Mouse (Mus musculus): ENCODE data around the gene Sergef.

Gene Sergef

GRCm38 (mm10) chr7:46578091-46578490 lies 61.5 kb downstream of the Sergef start:
- DNase-seq (ENCODE audit: low read depth in 2 of 2, low spot score in 2 of 2) = no peak

- no peak for DNase-seq (ENCODE audit: low read depth in 2 of 2, low spot score in 2 of 2)
Observed at GRCm38 (mm10) chr7:46575897-46576296, 63.7 kb downstream of the Sergef start.

- DNase-seq (ENCODE audit: low read depth in 2 of 2, low spot score in 2 of 2) = no peak
Observed at GRCm38 (mm10) chr7:46572803-46573594, 66.6 kb downstream of the Sergef start.

GRCm38 (mm10) chr7:46569509-46569908 lies 70.1 kb downstream of the Sergef start:
- DNase-seq (ENCODE audit: low read depth in 2 of 2, low spot score in 2 of 2) = peak; percentile 12 to 44

GRCm38 (mm10) chr7:46566318-46567007 lies 73.1 kb downstream of the Sergef start:
- DNase-seq (ENCODE audit: low read depth in 2 of 2, low spot score in 2 of 2) = no peak

- no peak for DNase-seq (ENCODE audit: low read depth in 2 of 2, low spot score in 2 of 2)
Observed at GRCm38 (mm10) chr7:46565374-46565773, 74.2 kb downstream of the Sergef start.

GRCm38 (mm10) chr7:46563801-46564200 lies 75.8 kb downstream of the Sergef start:
- no peak for DNase-seq (ENCODE audit: low read depth in 2 of 2, low spot score in 2 of 2)

- no peak for DNase-seq (ENCODE audit: low read depth in 2 of 2, low spot score in 2 of 2)
Observed at GRCm38 (mm10) chr7:46560061-46560460, 79.5 kb downstream of the Sergef start.

GRCm38 (mm10) chr7:46559643-46560042 lies 80.0 kb downstream of the Sergef start:
- no peak for DNase-seq (ENCODE audit: low read depth in 2 of 2, low spot score in 2 of 2)

- no peak for DNase-seq (ENCODE audit: low read depth in 2 of 2, low spot score in 2 of 2)
Observed at GRCm38 (mm10) chr7:46559006-46559405, 80.6 kb downstream of the Sergef start.

GRCm38 (mm10) chr7:46557996-46558395 lies 81.6 kb downstream of the Sergef start:
- no peak for DNase-seq (ENCODE audit: low read depth in 2 of 2, low spot score in 2 of 2)

GRCm38 (mm10) chr7:46557387-46557786 lies 82.2 kb downstream of the Sergef start:
- no peak for DNase-seq (ENCODE audit: low read depth in 2 of 2, low spot score in 2 of 2)

GRCm38 (mm10) chr7:46556358-46557118 lies 83.1 kb downstream of the Sergef start:
- no peak for DNase-seq (ENCODE audit: low read depth in 2 of 2, low spot score in 2 of 2)

- no peak for DNase-seq (ENCODE audit: low read depth in 2 of 2, low spot score in 2 of 2)
Observed at GRCm38 (mm10) chr7:46555731-46556130, 83.9 kb downstream of the Sergef start.

- DNase-seq (ENCODE audit: low read depth in 2 of 2, low spot score in 2 of 2) = no peak
Observed at GRCm38 (mm10) chr7:46554855-46555254, 84.8 kb downstream of the Sergef start.

- DNase-seq (ENCODE audit: low read depth in 2 of 2, low spot score in 2 of 2) = no peak
Observed at GRCm38 (mm10) chr7:46554003-46554402, 85.6 kb downstream of the Sergef start.

GRCm38 (mm10) chr7:46551935-46552752 lies 87.5 kb downstream of the Sergef start:
- no peak for DNase-seq (ENCODE audit: low read depth in 2 of 2, low spot score in 2 of 2)

- no peak for DNase-seq (ENCODE audit: low read depth in 2 of 2, low spot score in 2 of 2)
Observed at GRCm38 (mm10) chr7:46551173-46551572, 88.4 kb downstream of the Sergef start.

GRCm38 (mm10) chr7:46548124-46548523 lies 91.5 kb downstream of the Sergef start:
- DNase-seq (ENCODE audit: low read depth in 2 of 2, low spot score in 2 of 2) = no peak

GRCm38 (mm10) chr7:46547642-46548041 lies 92.0 kb downstream of the Sergef start:
- DNase-seq (ENCODE audit: low read depth in 2 of 2, low spot score in 2 of 2) = no peak

- no peak for DNase-seq (ENCODE audit: low read depth in 2 of 2, low spot score in 2 of 2)
Observed at GRCm38 (mm10) chr7:46546539-46546938, 93.1 kb downstream of the Sergef start.
